Mouse (Mus musculus): ENCODE data around the gene Mvd. TPM values are rescaled to one million over a fixed set of nuclear protein-coding genes. Genes with fewer than 3 reads are reported as not detected.

The Mvd gene
- total RNA-seq, 2 experiments from 2014 or later: 23.2 to 30.3 TPM

GRCm38 (mm10) chr8:122459218-122459900, 16.1 kb upstream of the Mvd start:
- no peak for DNase-seq

- no peak for DNase-seq
Measured at GRCm38 (mm10) chr8:122457171-122457570, 13.9 kb upstream of the Mvd start.

- DNase-seq: no peak
Measured at GRCm38 (mm10) chr8:122454409-122454808, 11.2 kb upstream of the Mvd start.

- no peak for DNase-seq
Measured at GRCm38 (mm10) chr8:122452154-122452553, 8.9 kb upstream of the Mvd start.

- DNase-seq: no peak
Measured at GRCm38 (mm10) chr8:122451161-122451703, 8.0 kb upstream of the Mvd start.

GRCm38 (mm10) chr8:122445203-122445602, 2.0 kb upstream of the Mvd start:
- DNase-seq: no peak

GRCm38 (mm10) chr8:122444058-122444748, 981 bp upstream of the Mvd start:
- DNase-seq: peak; percentile 89 to 90

GRCm38 (mm10) chr8:122442781-122443180, 441 bp downstream of the Mvd start:
- no peak for DNase-seq

GRCm38 (mm10) chr8:122442356-122442755, 866 bp downstream of the Mvd start:
- DNase-seq: no peak

- no peak for DNase-seq
Measured at GRCm38 (mm10) chr8:122441326-122441725, 1.9 kb downstream of the Mvd start.

GRCm38 (mm10) chr8:122439336-122439735, 3.9 kb downstream of the Mvd start:
- DNase-seq: no peak

GRCm38 (mm10) chr8:122437708-122438331, 5.4 kb downstream of the Mvd start:
- no peak for DNase-seq

- DNase-seq: peak in 1 of 2 experiments; percentile 50
Measured at GRCm38 (mm10) chr8:122436586-122437125, 6.6 kb downstream of the Mvd start.

- no peak for DNase-seq
Measured at GRCm38 (mm10) chr8:122436146-122436545, 7.1 kb downstream of the Mvd start.

- DNase-seq: no peak
Measured at GRCm38 (mm10) chr8:122435375-122435774, 7.8 kb downstream of the Mvd start.

GRCm38 (mm10) chr8:122433269-122433905, 9.8 kb downstream of the Mvd start:
- no peak for DNase-seq

- DNase-seq: peak; percentile 77 to 87
Measured at GRCm38 (mm10) chr8:122432443-122433268, 10.6 kb downstream of the Mvd start, which contains the start of gene Cyba. TSS of gene Cyba (minus strand) at chr8:122432930.

- peak in 1 of 2 experiments; percentile 15 for DNase-seq
Measured at GRCm38 (mm10) chr8:122431694-122432442, 11.4 kb downstream of the Mvd start.

- DNase-seq: no peak
Measured at GRCm38 (mm10) chr8:122430646-122431045, 12.6 kb downstream of the Mvd start.

GRCm38 (mm10) chr8:122430058-122430636, 13.1 kb downstream of the Mvd start:
- DNase-seq: no peak
